Mouse (Mus musculus) 3134 (cell line): Measurements from ENCODE around the gene Stat5a.

Source experiments
- DNase-seq: peaks from one replicate; pipeline ENCODE4 v3.0.0-alpha.2; 2011; ENCODE audit warnings: low spot score; ENCODE audit not compliant: insufficient read length; ENCODE audit errors: extremely low read depth

Stat5a gene

GRCm38 (mm10) chr11:100931254-100931921 is 72.2 kb downstream of the Stat5a start:
- peak; percentile 33 for DNase-seq
